Mouse (Mus musculus): ENCODE results near the gene Chac1. TPM values are rescaled to one million over a fixed set of nuclear protein-coding genes. Genes with fewer than 3 reads are reported as not detected.
A peak's percentile ranks its signal among the peaks of the same experiment; 100 is the strongest.

Gene Chac1
- polyA plus RNA-seq, 1 experiment from 2014 or later: 0.64 TPM

- DNase-seq (no peak), ATAC-seq (ENCODE audit: insufficient read depth) (no peak)
- H3K4me1 ChIP-seq (ENCODE audit: insufficient read depth): peaks cover 23% of the 10 kb centered on the region
- H3K36me3 ChIP-seq (ENCODE audit: insufficient read depth): no peaks in the 10 kb centered on the region
- H3K9ac ChIP-seq: 0 out of 2 replicates have a peak overlapping the region, but pooled peaks have one; percentile 24
- no peak overlapping the region for H3K27ac ChIP-seq (ENCODE audit: low read depth)
- H3K9me3 ChIP-seq (ENCODE audit: low read depth, low read length): no peaks in the 10 kb centered on the region
- H3K27me3 ChIP-seq (ENCODE audit: insufficient read depth, low read length): peaks cover 85% of the 10 kb centered on the region
- H3K4me2 ChIP-seq: peak overlapping the region; percentile 92
- peak overlapping the region; percentile 57 for H3K4me3 ChIP-seq (ENCODE audit: low read depth, low read length)
- TF ChIP-seq CTCF (IDR thresholded peaks at IDR 0.05; ENCODE audit: low read depth): no peak
- WGBS: 6% methylated on average over 32 of the region's 32 CpGs
Measured at GRCm38 (mm10) chr2:119323866-119324575, 27.0 kb upstream of the Chac1 start.

GRCm38 (mm10) chr2:119324576-119325318 is 26.3 kb upstream of the Chac1 start:
- Histone ChIP-seq H3K4me2 (peak overlapping the region; percentile 92), H3K36me3 (ENCODE audit: insufficient read depth) (no peaks in the 10 kb centered on the region), H3K4me1 (ENCODE audit: insufficient read depth) (peaks cover 23% of the 10 kb centered on the region), H3K27ac (ENCODE audit: low read depth) (no peak overlapping the region), H3K9ac (0 out of 2 replicates have a peak overlapping the region, but pooled peaks have one; percentile 24), H3K4me3 (ENCODE audit: low read depth, low read length) (peak overlapping the region; percentile 57), H3K27me3 (ENCODE audit: insufficient read depth, low read length) (peaks cover 90% of the 10 kb centered on the region), H3K9me3 (ENCODE audit: low read depth, low read length) (no peaks in the 10 kb centered on the region)
- WGBS: under 1% methylated on average over 32 of the region's 32 CpGs
- DNase-seq: peak; percentile 56
- TF ChIP-seq CTCF (IDR thresholded peaks at IDR 0.05; ENCODE audit: low read depth): no peak
- ATAC-seq (ENCODE audit: insufficient read depth): peak; percentile 18

- under 1% methylated on average over 33 of the region's 33 CpGs for WGBS
- Histone ChIP-seq H3K36me3 (ENCODE audit: insufficient read depth) (peaks cover 2% of the 10 kb centered on the region; the same call in 1 of the 2 replicates), H3K4me3 (ENCODE audit: low read depth, low read length) (peak within 1 kb of the TSS; percentile 57), H3K9me3 (ENCODE audit: low read depth, low read length) (no peaks in the 10 kb centered on the region), H3K9ac (peak within 1 kb of the TSS; percentile 45), H3K4me1 (ENCODE audit: insufficient read depth) (peaks cover 27% of the 10 kb centered on the region), H3K27ac (ENCODE audit: low read depth) (peak within 1 kb of the TSS; percentile 63; the same call in 1 of the 2 replicates), H3K4me2 (peak within 1 kb of the TSS; percentile 92), H3K27me3 (ENCODE audit: insufficient read depth, low read length) (peaks cover 86% of the 10 kb centered on the region)
- DNase-seq (peak; percentile 76), ATAC-seq (ENCODE audit: insufficient read depth) (peak; percentile 47)
- TF ChIP-seq CTCF (IDR thresholded peaks at IDR 0.05; ENCODE audit: low read depth): peak; percentile 54
Measured at GRCm38 (mm10) chr2:119325568-119326143, 25.4 kb upstream of the Chac1 start, which contains the start of gene Dll4. Gene Dll4, plus strand, starts transcription at chr2:119325784.

GRCm38 (mm10) chr2:119326161-119327101 is 24.6 kb upstream of the Chac1 start:
- Histone ChIP-seq H3K4me1 (ENCODE audit: insufficient read depth) (peaks cover 29% of the 10 kb centered on the region), H3K4me3 (ENCODE audit: low read depth, low read length) (peak overlapping the region; percentile 57), H3K9ac (peak overlapping the region; percentile 45), H3K27ac (ENCODE audit: low read depth) (peak overlapping the region; percentile 63; the same call in 1 of the 2 replicates), H3K9me3 (ENCODE audit: low read depth, low read length) (no peaks in the 10 kb centered on the region), H3K27me3 (ENCODE audit: insufficient read depth, low read length) (peaks cover 81% of the 10 kb centered on the region), H3K4me2 (peak overlapping the region; percentile 92), H3K36me3 (ENCODE audit: insufficient read depth) (peaks cover 9% of the 10 kb centered on the region)
- TF ChIP-seq CTCF (IDR thresholded peaks at IDR 0.05; ENCODE audit: low read depth): no peak
- under 1% methylated on average over 61 of the region's 61 CpGs for WGBS
- ATAC-seq (ENCODE audit: insufficient read depth) (peak; percentile 13; the same call in 1 of the 2 replicates), DNase-seq (peak; percentile 56)

- H3K27ac ChIP-seq (ENCODE audit: low read depth): no peak overlapping the region
- H3K4me1 ChIP-seq (ENCODE audit: insufficient read depth): peaks cover 23% of the 10 kb centered on the region
Measured at GRCm38 (mm10) chr2:119327102-119327480, 23.9 kb upstream of the Chac1 start.

GRCm38 (mm10) chr2:119327942-119328526 is 23.0 kb upstream of the Chac1 start:
- Histone ChIP-seq H3K36me3 (ENCODE audit: insufficient read depth) (peaks cover 13% of the 10 kb centered on the region), H3K27me3 (ENCODE audit: insufficient read depth, low read length) (peaks cover 65% of the 10 kb centered on the region), H3K4me1 (ENCODE audit: insufficient read depth) (peaks cover 16% of the 10 kb centered on the region), H3K4me3 (ENCODE audit: low read depth, low read length) (peak overlapping the region; percentile 57), H3K27ac (ENCODE audit: low read depth) (no peak overlapping the region), H3K9me3 (ENCODE audit: low read depth, low read length) (no peaks in the 10 kb centered on the region), H3K4me2 (peak overlapping the region; percentile 92), H3K9ac (peak overlapping the region; percentile 45; the same call in 1 of the 2 replicates)
- no peak for ATAC-seq (ENCODE audit: insufficient read depth)
- no peak for DNase-seq
- TF ChIP-seq CTCF (IDR thresholded peaks at IDR 0.05; ENCODE audit: low read depth): no peak
- WGBS: 23% methylated on average over 11 of the region's 11 CpGs

More at GRCm38 (mm10) chr2:119327102-119327480, 23.9 kb upstream of the Chac1 start:
- DNase-seq (peak; percentile 78), ATAC-seq (ENCODE audit: insufficient read depth) (no peak)
- Histone ChIP-seq H3K9me3 (ENCODE audit: low read depth, low read length) (no peaks in the 10 kb centered on the region), H3K4me2 (peak overlapping the region; percentile 92), H3K4me3 (ENCODE audit: low read depth, low read length) (peak overlapping the region; percentile 57), H3K9ac (peak overlapping the region; percentile 45), H3K27me3 (ENCODE audit: insufficient read depth, low read length) (peaks cover 74% of the 10 kb centered on the region), H3K36me3 (ENCODE audit: insufficient read depth) (peaks cover 10% of the 10 kb centered on the region)
- under 1% methylated on average over 30 of the region's 30 CpGs for WGBS
- peak; percentile 66 for TF ChIP-seq CTCF (IDR thresholded peaks at IDR 0.05; ENCODE audit: low read depth)

Data from lung, embryonic 14.5 days (tissue).